Mouse (Mus musculus): ENCODE results near the gene Rtbdn. TPM values are rescaled to one million over a fixed set of nuclear protein-coding genes. Genes with fewer than 3 reads are reported as not detected.
A peak's percentile ranks its signal among the peaks of the same experiment; 100 is the strongest.

Rtbdn gene
- polyA plus RNA-seq, 1 experiment from 2014 or later: 0.27 TPM

GRCm38 (mm10) chr8:84937620-84938485 is 8.9 kb upstream of the Rtbdn start:
- H3K27ac ChIP-seq (replicated peaks): no peak overlapping the region
- peaks cover 14% of the 10 kb centered on the region for H3K4me1 ChIP-seq
- H3K4me2 ChIP-seq (replicated peaks): peak overlapping the region; percentile 66; the same call in 1 of the 2 replicates
- H3K9me3 ChIP-seq (replicated peaks): no peaks in the 10 kb centered on the region
- H3K27me3 ChIP-seq: peaks cover 64% of the 10 kb centered on the region
- 58% methylated on average over 13 of the region's 13 CpGs for WGBS
- H3K4me3 ChIP-seq (replicated peaks): peak overlapping the region; percentile 38; the same call in 1 of the 2 replicates
- H3K9ac ChIP-seq: no peak overlapping the region
- H3K36me3 ChIP-seq: no peaks in the 10 kb centered on the region
- ATAC-seq (ENCODE audit: insufficient number of reproducible peaks, low FRiP score, low TSS enrichment, low read depth): no peak

- H3K4me3 ChIP-seq (replicated peaks): no peak overlapping the region
- ATAC-seq (ENCODE audit: insufficient number of reproducible peaks, low FRiP score, low TSS enrichment, low read depth): no peak
- peaks cover 65% of the 10 kb centered on the region for H3K27me3 ChIP-seq
- H3K9ac ChIP-seq: no peak overlapping the region
- H3K4me2 ChIP-seq (replicated peaks): no peak overlapping the region
- H3K4me1 ChIP-seq: peaks cover 21% of the 10 kb centered on the region
- WGBS: 17% methylated on average over 4 of the region's 4 CpGs
- no peak overlapping the region for H3K27ac ChIP-seq (replicated peaks)
- H3K9me3 ChIP-seq (replicated peaks): no peaks in the 10 kb centered on the region
- no peaks in the 10 kb centered on the region for H3K36me3 ChIP-seq
Measured at GRCm38 (mm10) chr8:84943699-84944098, 3.1 kb upstream of the Rtbdn start.

GRCm38 (mm10) chr8:84944478-84945160 is 2.2 kb upstream of the Rtbdn start:
- Histone ChIP-seq H3K4me2 (replicated peaks) (peak overlapping the region; percentile 35), H3K9me3 (replicated peaks) (no peaks in the 10 kb centered on the region), H3K4me1 (peaks cover 21% of the 10 kb centered on the region), H3K36me3 (no peaks in the 10 kb centered on the region), H3K27me3 (peaks cover 62% of the 10 kb centered on the region), H3K9ac (no peak overlapping the region), H3K27ac (replicated peaks) (no peak overlapping the region), H3K4me3 (replicated peaks) (peak overlapping the region; percentile 4; the same call in 1 of the 2 replicates)
- ATAC-seq (ENCODE audit: insufficient number of reproducible peaks, low FRiP score, low TSS enrichment, low read depth): peak; percentile 64; the same call in 1 of the 2 replicates
- WGBS: 3% methylated on average over 26 of the region's 26 CpGs

DNA sequence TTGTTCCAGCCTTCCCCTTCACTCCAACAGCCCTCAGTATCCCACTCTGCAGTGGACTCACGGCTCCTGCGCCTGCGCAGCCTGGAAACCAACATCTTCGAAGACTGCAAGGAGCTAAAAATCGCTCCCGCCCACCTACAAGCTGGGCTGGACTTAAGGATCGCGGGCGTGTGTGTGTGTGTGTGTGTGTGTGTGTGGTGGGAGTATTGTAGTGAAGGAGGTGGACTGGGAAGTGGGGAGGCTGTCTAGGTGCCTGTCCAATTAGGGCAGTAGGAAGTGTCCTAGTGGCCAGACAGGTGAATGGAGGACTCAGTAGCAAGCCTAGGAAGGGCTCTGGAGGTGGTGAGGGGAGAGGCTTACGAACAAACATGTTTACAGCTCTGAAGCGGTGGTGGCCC is 1.6 kb upstream of the Rtbdn start:
- H3K36me3 ChIP-seq: no peaks in the 10 kb centered on the region
- H3K9ac ChIP-seq: no peak overlapping the region
- WGBS: 5% methylated on average over 11 of the region's 11 CpGs
- peak overlapping the region; percentile 40 for H3K4me3 ChIP-seq (replicated peaks)
- H3K27ac ChIP-seq (replicated peaks): no peak overlapping the region
- peaks cover 21% of the 10 kb centered on the region for H3K4me1 ChIP-seq
- no peak; the same call in 1 of the 2 replicates for ATAC-seq (ENCODE audit: insufficient number of reproducible peaks, low FRiP score, low TSS enrichment, low read depth)
- no peaks in the 10 kb centered on the region for H3K9me3 ChIP-seq (replicated peaks)
- H3K4me2 ChIP-seq (replicated peaks): peak overlapping the region; percentile 75
- peaks cover 64% of the 10 kb centered on the region for H3K27me3 ChIP-seq

- H3K4me2 ChIP-seq (replicated peaks): peak overlapping the region; percentile 75
- no peak overlapping the region for H3K9ac ChIP-seq
- ATAC-seq (ENCODE audit: insufficient number of reproducible peaks, low FRiP score, low TSS enrichment, low read depth): 0 out of 2 replicates have a peak, but pooled peaks have one; percentile 7
- no peak overlapping the region for H3K27ac ChIP-seq (replicated peaks)
- no peaks in the 10 kb centered on the region for H3K9me3 ChIP-seq (replicated peaks)
- H3K27me3 ChIP-seq: peaks cover 70% of the 10 kb centered on the region
- H3K4me1 ChIP-seq: peaks cover 21% of the 10 kb centered on the region
- peak overlapping the region; percentile 40 for H3K4me3 ChIP-seq (replicated peaks)
- no peaks in the 10 kb centered on the region for H3K36me3 ChIP-seq
- WGBS: under 1% methylated on average over 45 of the region's 67 CpGs
Measured at GRCm38 (mm10) chr8:84945633-84946527, 911 bp upstream of the Rtbdn start.

DNA sequence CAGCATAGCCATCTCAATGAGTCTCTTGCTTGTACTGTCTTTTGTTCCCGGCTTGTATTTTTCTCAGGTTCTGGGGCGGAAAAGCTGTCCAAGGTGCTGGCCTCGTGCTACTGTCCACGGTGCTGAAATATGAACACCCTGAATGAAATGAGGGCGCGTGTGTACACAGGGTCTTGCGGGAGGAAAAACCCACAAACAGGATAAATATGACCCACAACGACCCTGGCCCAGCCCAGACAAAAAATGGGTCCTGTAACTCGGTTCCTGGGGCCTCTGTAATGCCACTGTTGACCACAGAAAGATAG is 402 bp downstream of the Rtbdn start:
- WGBS: 13% methylated on average over 9 of the region's 9 CpGs
- ATAC-seq (ENCODE audit: insufficient number of reproducible peaks, low FRiP score, low TSS enrichment, low read depth): no peak
- Histone ChIP-seq H3K9me3 (replicated peaks) (no peaks in the 10 kb centered on the region), H3K4me3 (replicated peaks) (no peak overlapping the region), H3K27me3 (peaks cover 71% of the 10 kb centered on the region), H3K27ac (replicated peaks) (no peak overlapping the region), H3K4me2 (replicated peaks) (no peak overlapping the region), H3K9ac (no peak overlapping the region), H3K36me3 (no peaks in the 10 kb centered on the region), H3K4me1 (peaks cover 21% of the 10 kb centered on the region)

DNA sequence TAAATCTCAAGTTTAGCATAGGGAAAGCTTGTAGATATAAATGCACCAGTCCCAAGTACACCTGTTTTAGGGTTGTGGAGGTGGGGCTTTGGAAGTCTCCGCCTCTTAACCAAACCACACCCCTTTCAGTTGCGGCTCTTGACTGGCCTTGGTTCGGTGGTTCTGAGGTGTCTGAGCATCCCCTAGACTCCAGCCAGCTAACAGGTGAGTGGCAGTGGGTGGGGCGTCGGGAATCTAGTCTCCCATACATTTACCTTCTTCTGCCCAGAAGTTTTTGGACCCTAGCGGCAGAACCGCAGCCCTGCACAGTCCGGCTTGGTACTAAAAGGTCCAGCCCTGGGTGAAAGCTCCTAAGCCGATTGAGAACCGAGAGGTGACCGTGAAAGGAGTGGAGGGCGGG is 3.0 kb downstream of the Rtbdn start:
- Histone ChIP-seq H3K27ac (replicated peaks) (no peak overlapping the region), H3K4me3 (replicated peaks) (no peak overlapping the region), H3K9ac (no peak overlapping the region), H3K36me3 (no peaks in the 10 kb centered on the region), H3K27me3 (peaks cover 55% of the 10 kb centered on the region), H3K4me2 (replicated peaks) (no peak overlapping the region), H3K9me3 (replicated peaks) (no peaks in the 10 kb centered on the region), H3K4me1 (peaks cover 16% of the 10 kb centered on the region)
- no peak for ATAC-seq (ENCODE audit: insufficient number of reproducible peaks, low FRiP score, low TSS enrichment, low read depth)
- 15% methylated on average over 12 of the region's 12 CpGs for WGBS

DNA sequence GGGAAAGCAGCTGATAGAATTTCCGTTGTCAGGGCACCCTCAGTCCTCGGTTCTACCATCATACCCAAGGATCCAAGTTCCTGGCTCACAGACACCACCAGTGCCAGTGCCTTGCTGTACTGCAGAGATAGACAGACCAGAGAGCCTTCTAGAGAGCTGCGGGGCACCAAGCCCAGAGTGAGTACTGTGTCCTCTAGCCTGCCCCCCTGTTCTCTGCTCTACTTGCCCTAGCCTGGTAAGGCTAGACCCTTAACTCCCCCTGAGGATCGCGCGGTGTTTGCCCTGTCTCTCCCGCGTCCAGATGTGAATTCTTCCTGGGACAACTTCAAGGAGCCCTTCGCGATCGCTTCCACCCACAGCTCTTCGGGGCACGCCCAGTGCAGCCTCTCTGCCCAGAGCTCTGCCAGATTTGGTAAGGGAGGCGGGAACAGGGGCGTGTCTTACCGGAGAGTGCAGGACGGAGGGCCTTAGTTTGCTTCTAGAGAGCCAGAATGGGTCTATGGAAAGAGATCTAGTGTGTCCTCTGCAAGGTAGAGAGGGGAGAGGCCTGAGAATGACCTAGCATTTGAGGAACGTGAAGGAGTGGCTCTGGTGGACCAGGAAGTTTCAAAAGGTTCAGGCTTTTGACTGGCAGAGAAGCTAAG is 5.9 kb downstream of the Rtbdn start:
- 7% methylated on average over 18 of the region's 18 CpGs for WGBS
- Histone ChIP-seq H3K9ac (no peak overlapping the region), H3K36me3 (peaks cover 12% of the 10 kb centered on the region), H3K27ac (replicated peaks) (no peak overlapping the region), H3K4me2 (replicated peaks) (no peak overlapping the region; the same call in 1 of the 2 replicates), H3K4me1 (no peaks in the 10 kb centered on the region), H3K27me3 (peaks cover 28% of the 10 kb centered on the region), H3K9me3 (replicated peaks) (no peaks in the 10 kb centered on the region), H3K4me3 (replicated peaks) (no peak overlapping the region)
- ATAC-seq (ENCODE audit: insufficient number of reproducible peaks, low FRiP score, low TSS enrichment, low read depth): no peak

DNA sequence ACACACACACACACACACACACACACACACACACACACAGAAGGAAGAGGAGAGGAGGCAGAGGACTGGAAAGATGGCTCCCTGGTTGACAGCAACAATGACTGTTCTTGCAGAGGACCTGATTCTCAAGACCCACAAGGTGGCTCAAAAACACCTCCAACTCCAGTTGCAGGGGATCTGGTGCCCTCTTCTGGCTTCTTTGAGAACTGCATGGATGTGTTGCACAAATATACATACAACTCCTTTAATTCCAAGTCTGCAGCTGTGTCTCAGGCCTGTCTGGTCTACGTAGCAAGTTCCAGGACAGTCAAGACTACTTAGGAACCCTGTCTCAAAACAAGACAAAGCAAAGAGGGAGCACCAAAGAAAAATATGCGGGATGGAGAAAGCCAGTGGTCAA is 10.0 kb downstream of the Rtbdn start:
- no peak overlapping the region for H3K27ac ChIP-seq (replicated peaks)
- H3K9me3 ChIP-seq (replicated peaks): no peaks in the 10 kb centered on the region
- ATAC-seq (ENCODE audit: insufficient number of reproducible peaks, low FRiP score, low TSS enrichment, low read depth): no peak
- H3K9ac ChIP-seq: no peak overlapping the region
- H3K4me3 ChIP-seq (replicated peaks): no peak overlapping the region
- H3K36me3 ChIP-seq: peaks cover 35% of the 10 kb centered on the region
- H3K4me1 ChIP-seq: no peaks in the 10 kb centered on the region
- H3K27me3 ChIP-seq: peaks cover 5% of the 10 kb centered on the region
- 51% methylated on average over 2 of the region's 2 CpGs for WGBS
- no peak overlapping the region for H3K4me2 ChIP-seq (replicated peaks)

GRCm38 (mm10) chr8:84959811-84960210 is 13.0 kb downstream of the Rtbdn start:
- Histone ChIP-seq H3K36me3 (peaks cover 39% of the 10 kb centered on the region), H3K27me3 (no peaks in the 10 kb centered on the region), H3K9ac (no peak overlapping the region), H3K27ac (replicated peaks) (no peak overlapping the region), H3K4me2 (replicated peaks) (no peak overlapping the region), H3K4me3 (replicated peaks) (no peak overlapping the region), H3K4me1 (peaks cover 1% of the 10 kb centered on the region; the same call in 1 of the 2 replicates), H3K9me3 (replicated peaks) (no peaks in the 10 kb centered on the region)
- whole genome bisulfite sequencing: 87% methylated on average over 7 of the region's 7 CpGs
- ATAC-seq (ENCODE audit: insufficient number of reproducible peaks, low FRiP score, low TSS enrichment, low read depth): no peak
